Mouse (Mus musculus) left cerebral cortex, postnatal 25 days (tissue): ENCODE data around the gene Map7d1. TPM values are rescaled to one million over a fixed set of nuclear protein-coding genes. Genes with fewer than 3 reads are reported as not detected.

Source experiments
- DNase-seq, 2 experiments: peaks; one replicate each; pipeline ENCODE4 v3.0.0; 2022; ENCODE audit warnings: low spot score in 2 of 2, mixed read lengths in 1 of 2
- intact Hi-C: fragments of 180-260 bp; cut with DNase I; formaldehyde crosslinking; loops from one replicate; pipeline ENCODE4 v1.15.1; 2025
- total RNA-seq, 2 experiments: library from RNA; stranded (reverse); gene quantifications; 2 replicates each; pipeline ENCODE4 v1.2.3; 2021

The Map7d1 gene
- total RNA-seq, 2 experiments from 2014 or later, result 253 to 255 TPM

GRCm38 (mm10) chr4:126217771-126218170 lies 38.4 kb downstream of the Map7d1 start:
- intact Hi-C loops, result no loop called here
- DNase-seq, result no peak

- DNase-seq, result no peak
- intact Hi-C loops, result no loop called here
Measured at GRCm38 (mm10) chr4:126207081-126207480, 49.1 kb downstream of the Map7d1 start.

GRCm38 (mm10) chr4:126205386-126205785 lies 50.8 kb downstream of the Map7d1 start:
- intact Hi-C loops, result no loop called here

GRCm38 (mm10) chr4:126204661-126205230 lies 51.4 kb downstream of the Map7d1 start:
- intact Hi-C loops, result loop anchor here (5.0 kb wide), 1 partner anchor 548 kb away; the partner anchor contains the start of genes AU040320 and Ncdn
- DNase-seq, result no peak

More at GRCm38 (mm10) chr4:126205386-126205785, 50.8 kb downstream of the Map7d1 start:
- DNase-seq, result no peak

GRCm38 (mm10) chr4:126204016-126204415 lies 52.1 kb downstream of the Map7d1 start:
- intact Hi-C loops, result loop anchor here (5.0 kb wide), 1 partner anchor 548 kb away; the partner anchor contains the start of genes AU040320 and Ncdn
- DNase-seq, result no peak

- no peak for DNase-seq
- intact Hi-C loops, result loop anchor here (5.0 kb wide), 1 partner anchor 549 kb away; the partner anchor contains the start of genes AU040320 and Ncdn
Measured at GRCm38 (mm10) chr4:126203336-126203895, 52.7 kb downstream of the Map7d1 start.

- intact Hi-C loops, result loop anchor here (5.0 kb wide), 1 partner anchor 550 kb away; the partner anchor contains the start of genes AU040320 and Ncdn
- DNase-seq, result peak; percentile 99
Measured at GRCm38 (mm10) chr4:126202303-126203181, 53.6 kb downstream of the Map7d1 start, which contains the start of gene Thrap3. TSS of gene Thrap3 (minus strand) at chr4:126202760.

GRCm38 (mm10) chr4:126201514-126202302 lies 54.4 kb downstream of the Map7d1 start:
- intact Hi-C loops, result loop anchor here (5.0 kb wide), 1 partner anchor 551 kb away; the partner anchor contains the start of genes AU040320 and Ncdn
- peak in 1 of 2 experiments; percentile 19 for DNase-seq

GRCm38 (mm10) chr4:126200656-126201055 lies 55.5 kb downstream of the Map7d1 start:
- no peak for DNase-seq
- intact Hi-C loops, result loop anchor here (5.0 kb wide), 1 partner anchor 552 kb away; the partner anchor contains the start of genes AU040320 and Ncdn

- intact Hi-C loops, result loop anchor here (5.0 kb wide), 1 partner anchor 552 kb away; the partner anchor contains the start of genes AU040320 and Ncdn
- DNase-seq, result no peak
Measured at GRCm38 (mm10) chr4:126200036-126200435, 56.1 kb downstream of the Map7d1 start.

- no peak for DNase-seq
- intact Hi-C loops, result no loop called here
Measured at GRCm38 (mm10) chr4:126199556-126199955, 56.6 kb downstream of the Map7d1 start.

- DNase-seq, result no peak
- intact Hi-C loops, result no loop called here
Measured at GRCm38 (mm10) chr4:126197485-126197884, 58.7 kb downstream of the Map7d1 start.

- intact Hi-C loops, result no loop called here
Measured at GRCm38 (mm10) chr4:126194916-126195315, 61.2 kb downstream of the Map7d1 start.

GRCm38 (mm10) chr4:126194216-126194615 lies 61.9 kb downstream of the Map7d1 start:
- intact Hi-C loops, result no loop called here
- DNase-seq, result no peak

More at GRCm38 (mm10) chr4:126194916-126195315, 61.2 kb downstream of the Map7d1 start:
- DNase-seq, result no peak

GRCm38 (mm10) chr4:126190636-126191035 lies 65.5 kb downstream of the Map7d1 start:
- intact Hi-C loops, result no loop called here
- DNase-seq, result no peak

GRCm38 (mm10) chr4:126187096-126187495 lies 69.0 kb downstream of the Map7d1 start:
- intact Hi-C loops, result no loop called here
- no peak for DNase-seq

- intact Hi-C loops, result no loop called here
Measured at GRCm38 (mm10) chr4:126183034-126183433, 73.1 kb downstream of the Map7d1 start.

More at GRCm38 (mm10) chr4:126183034-126183433, 73.1 kb downstream of the Map7d1 start:
- no peak for DNase-seq
